Mouse (Mus musculus): ENCODE results near the gene Gm10376. TPM values are rescaled to one million over a fixed set of nuclear protein-coding genes. Genes with fewer than 3 reads are reported as not detected.

The Gm10376 gene
- not detected for polyA plus RNA-seq (2014; fragmentation: Illumina TruSeq; extraction: RNeasy Lipid Tissue Mini Kit (QIAGEN cat#74804); ENCODE audit: low read depth, low replicate concordance)

DNA sequence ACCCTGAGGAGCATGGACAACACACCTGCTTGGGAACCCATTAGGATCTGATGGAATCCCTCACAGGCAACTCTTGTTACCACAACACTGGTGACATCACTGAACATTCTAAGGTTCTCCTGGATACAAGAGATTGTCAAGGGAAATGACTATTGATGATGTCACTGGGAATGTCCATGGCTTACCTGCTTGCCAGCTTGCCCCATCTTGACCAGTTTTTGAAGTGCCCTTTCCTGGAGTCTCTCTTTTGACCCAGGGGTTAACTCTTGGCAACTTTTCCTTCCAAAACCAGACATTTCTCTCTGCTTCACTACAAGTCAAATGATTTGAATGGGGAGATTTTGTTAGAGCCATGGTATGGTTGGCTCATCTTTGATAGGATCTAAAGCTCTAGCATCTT is at the start of gene Gm10376:
Gm10376 (minus strand) TSS at position 101 of the 400 bp plus-strand sequence.

DNA sequence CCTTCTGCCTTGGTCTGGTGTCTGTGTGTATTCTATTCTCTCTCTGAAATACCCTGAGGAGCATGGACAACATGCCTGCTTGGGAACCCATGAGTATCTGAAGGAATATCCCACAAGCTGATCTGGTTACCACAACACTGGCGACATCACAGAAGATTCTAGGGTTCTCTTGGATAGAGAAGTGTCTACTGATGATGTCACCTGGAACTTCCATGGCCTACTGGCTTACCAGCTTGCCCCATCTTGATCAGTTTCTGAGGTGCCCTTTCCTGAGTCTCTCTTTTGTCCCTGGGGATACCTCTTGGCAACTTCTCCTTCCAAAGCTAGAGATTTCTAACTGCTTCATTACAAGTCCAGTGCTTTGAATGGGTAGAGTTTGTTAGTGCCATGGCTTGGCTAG is 21.9 kb downstream of the Gm10376 start, which contains the start of gene Gm8082:
Gm8082 (minus strand) TSS at position 101 of the 400 bp plus-strand sequence.

Other genes with a start within 250 kb of the Gm10376 start
- not detected for gene Gm3015, start 246.8 kb downstream of the Gm10376 start, polyA plus RNA-seq (2014; fragmentation: Illumina TruSeq; extraction: RNeasy Lipid Tissue Mini Kit (QIAGEN cat#74804); ENCODE audit: low read depth, low replicate concordance)
- not detected for gene Gm10377, start 217.6 kb downstream of the Gm10376 start, polyA plus RNA-seq (2014; fragmentation: Illumina TruSeq; extraction: RNeasy Lipid Tissue Mini Kit (QIAGEN cat#74804); ENCODE audit: low read depth, low replicate concordance)
- not detected for gene Gm21977, start 162.2 kb downstream of the Gm10376 start, polyA plus RNA-seq (2014; fragmentation: Illumina TruSeq; extraction: RNeasy Lipid Tissue Mini Kit (QIAGEN cat#74804); ENCODE audit: low read depth, low replicate concordance)
- gene Gm8082, start 22.0 kb downstream of the Gm10376 start, polyA plus RNA-seq (2014; fragmentation: Illumina TruSeq; extraction: RNeasy Lipid Tissue Mini Kit (QIAGEN cat#74804); ENCODE audit: low read depth, low replicate concordance): not detected
- gene Gm8094, start 61.0 kb upstream of the Gm10376 start, polyA plus RNA-seq (2014; fragmentation: Illumina TruSeq; extraction: RNeasy Lipid Tissue Mini Kit (QIAGEN cat#74804); ENCODE audit: low read depth, low replicate concordance): not detected
- gene Gm8104, start 85.0 kb upstream of the Gm10376 start, polyA plus RNA-seq (2014; fragmentation: Illumina TruSeq; extraction: RNeasy Lipid Tissue Mini Kit (QIAGEN cat#74804); ENCODE audit: low read depth, low replicate concordance): not detected
- not detected for gene Gm7233, start 164.2 kb upstream of the Gm10376 start, polyA plus RNA-seq (2014; fragmentation: Illumina TruSeq; extraction: RNeasy Lipid Tissue Mini Kit (QIAGEN cat#74804); ENCODE audit: low read depth, low replicate concordance)
- not detected for gene Gm8122, start 219.7 kb upstream of the Gm10376 start, polyA plus RNA-seq (2014; fragmentation: Illumina TruSeq; extraction: RNeasy Lipid Tissue Mini Kit (QIAGEN cat#74804); ENCODE audit: low read depth, low replicate concordance)
- gene Gm8126, start 243.0 kb upstream of the Gm10376 start, polyA plus RNA-seq (2014; fragmentation: Illumina TruSeq; extraction: RNeasy Lipid Tissue Mini Kit (QIAGEN cat#74804); ENCODE audit: low read depth, low replicate concordance): not detected